Mouse (Mus musculus) brain, embryonic 14.5 days (tissue): ENCODE measurements at regions not wholly inside any gene's neighbourhood (a gene's known extent, or its start where the extent isn't known, plus 50 kb on each side); places are given as distances from the start of the nearest gene placed in this dataset.

Source experiments
- CTCF ChIP-seq: fragments of 200-500 bp; IDR thresholded peaks from 2 replicates; pipeline ENCODE4 v1.5.1; 2012; ENCODE audit warnings: inconsistent platforms, mild to moderate bottlenecking, moderate library complexity, borderline replicate concordance; ENCODE audit not compliant: insufficient read depth, insufficient read length; ENCODE audit errors: extremely low read depth
- POLR2A ChIP-seq: fragments of 200-500 bp; IDR thresholded peaks from 2 replicates; pipeline ENCODE4 v1.6.1; 2012; ENCODE audit warnings: mild to moderate bottlenecking, inconsistent platforms, borderline replicate concordance; ENCODE audit not compliant: poor library complexity, insufficient read depth, insufficient read length, severe bottlenecking; ENCODE audit errors: extremely low read depth

- TF ChIP-seq CTCF (no peak), POLR2A (no peak)
Measured at GRCm38 (mm10) chr1:137955993-137956392, 219.5 kb downstream of the Ptprc start.
